Mouse (Mus musculus) cerebellum, adult (tissue): ENCODE results near the gene Hyal1.
A peak's percentile ranks its signal among the peaks of the same experiment; 100 is the strongest.
"Not testable (repeated sequence)": the region's sequence is repeated elsewhere in the genome, so short reads cannot be mapped to it uniquely, and the experiment has no call there.

Experiments used
- ATAC-seq: cut with Nextera tagmentation; 2 replicates; pipeline ENCODE4 v1.9.2; 2017; ENCODE audit warnings: mild to moderate bottlenecking, moderate library complexity, mixed read lengths; ENCODE audit not compliant: insufficient number of reproducible peaks, low FRiP score, low TSS enrichment

Gene Hyal1

GRCm38 (mm10) chr9:107549297-107550074 is 27.2 kb upstream of the Hyal1 start:
- no peak for ATAC-seq

DNA sequence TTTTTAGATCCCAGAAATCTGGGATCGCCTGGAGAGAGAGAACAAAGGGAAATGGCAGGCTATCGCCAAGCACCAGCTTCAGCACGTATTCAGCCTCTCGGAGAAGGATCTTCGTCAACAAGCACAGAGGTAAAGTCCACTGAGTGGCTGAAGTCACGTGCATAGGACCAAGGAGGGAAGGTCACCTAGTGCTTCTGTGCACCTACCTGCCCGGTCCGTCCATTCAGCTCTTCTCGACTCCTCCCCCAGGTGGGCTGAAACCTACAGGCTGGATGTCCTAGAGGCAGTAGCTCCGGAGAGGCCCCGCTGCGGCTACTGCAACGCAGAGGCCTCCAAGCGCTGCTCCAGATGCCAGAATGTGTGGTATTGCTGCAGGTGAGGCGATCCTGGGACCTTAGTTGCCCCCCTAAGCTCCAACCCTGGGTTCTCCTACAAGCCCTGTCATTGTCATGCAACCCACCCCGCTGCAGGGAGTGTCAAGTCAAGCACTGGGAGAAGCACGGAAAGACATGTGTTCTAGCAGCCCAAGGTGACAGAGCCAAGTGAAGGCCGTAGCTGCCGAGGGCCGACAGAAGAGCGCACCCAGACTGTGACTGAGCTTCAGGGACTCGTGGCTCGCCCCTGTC is 26.1 kb upstream of the Hyal1 start:
- no peak for ATAC-seq

DNA sequence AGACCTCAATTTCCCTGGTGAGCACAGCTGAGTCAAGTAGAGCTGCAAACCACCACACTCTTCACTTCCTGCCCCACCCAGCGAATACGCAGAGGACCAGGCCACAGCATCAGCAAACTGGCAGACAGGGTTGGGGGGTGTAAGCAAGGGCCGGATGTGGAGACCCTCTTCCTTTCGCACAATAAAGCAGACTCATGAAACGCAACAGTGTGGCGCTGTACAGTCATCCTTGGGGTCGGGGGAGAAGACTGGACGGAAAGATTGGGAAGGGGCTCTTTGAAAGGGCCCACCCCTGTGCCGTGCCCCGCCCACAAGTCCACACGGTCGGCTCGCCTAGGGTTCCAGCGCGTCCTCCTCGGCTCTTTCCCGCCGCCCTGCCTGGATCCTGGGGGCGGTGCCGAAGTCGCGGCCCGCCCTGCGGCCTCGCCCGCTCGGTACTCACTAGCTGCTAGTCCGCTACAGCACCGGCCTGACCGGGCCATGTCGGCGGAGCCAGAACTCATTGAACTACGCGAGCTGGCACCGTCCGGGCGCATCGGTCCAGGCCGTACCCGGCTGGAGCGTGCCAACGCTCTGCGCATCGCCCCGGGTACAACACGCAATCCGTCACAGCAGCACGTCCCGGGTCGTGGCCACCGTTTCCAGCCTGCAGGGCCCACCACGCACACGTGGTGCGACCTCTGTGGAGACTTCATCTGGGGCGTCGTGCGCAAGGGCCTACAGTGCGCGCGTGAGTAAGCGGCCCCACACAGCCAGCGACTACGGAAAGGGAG is 25.4 kb upstream of the Hyal1 start, which contains the start of gene Rassf1:
Gene Rassf1 (plus strand): TSS at position 439 of the 773 bp plus-strand sequence.
- ATAC-seq: no peak

GRCm38 (mm10) chr9:107551890-107552355 is 24.8 kb upstream of the Hyal1 start:
- ATAC-seq: no peak

GRCm38 (mm10) chr9:107552690-107553393 is 23.9 kb upstream of the Hyal1 start:
- ATAC-seq: no peak

- ATAC-seq: peak; percentile 9; the same call in 1 of the 2 replicates
These were observed 23.0 kb upstream of the Hyal1 start for GRCm38 (mm10) chr9:107553541-107554318.

- peak; percentile 78 for ATAC-seq
These were observed 22.4 kb upstream of the Hyal1 start for GRCm38 (mm10) chr9:107554319-107554825.

DNA sequence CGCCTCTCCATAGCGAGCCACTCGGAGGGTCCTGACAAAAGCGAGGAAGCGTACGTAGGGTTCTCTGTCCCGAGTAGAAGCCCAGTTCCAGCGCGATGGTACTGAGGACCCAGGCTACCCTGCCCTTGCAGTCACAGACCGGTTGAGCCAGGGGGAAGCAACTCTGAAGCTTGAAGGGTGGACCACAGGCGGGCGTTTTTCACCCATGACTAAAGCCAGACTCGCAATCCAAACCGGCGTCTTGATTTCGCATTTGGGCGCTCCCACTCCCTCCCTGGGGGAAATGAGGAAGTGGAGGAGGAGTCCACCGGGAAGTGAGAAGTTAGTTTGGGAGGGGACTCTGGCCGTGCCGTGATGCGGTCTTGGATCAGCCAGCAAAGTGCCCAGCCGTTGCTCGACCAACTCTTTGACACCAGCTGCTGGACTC is 21.7 kb upstream of the Hyal1 start:
- peak; percentile 5; the same call in 1 of the 2 replicates for ATAC-seq

DNA sequence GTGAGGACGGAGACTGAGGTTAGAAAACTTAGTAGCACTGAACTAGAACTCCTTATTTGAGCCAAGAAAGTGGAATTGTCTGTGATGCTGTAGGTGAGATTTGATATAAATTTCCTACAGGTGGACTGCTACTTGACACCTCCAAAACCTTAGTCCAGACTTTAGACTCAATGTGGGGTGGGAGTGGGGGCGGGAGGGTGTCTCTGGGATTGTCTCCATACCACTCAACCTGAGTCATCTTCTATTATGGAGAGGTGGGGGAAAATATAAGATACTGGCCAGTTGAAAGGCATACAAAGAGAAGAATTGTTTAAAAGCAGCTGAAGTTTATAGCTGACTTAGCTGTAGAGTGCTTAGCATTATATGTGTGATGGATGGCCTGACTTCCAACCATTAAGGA is 21.0 kb upstream of the Hyal1 start:
- ATAC-seq: no peak

- ATAC-seq: no peak
These were observed 20.4 kb upstream of the Hyal1 start for GRCm38 (mm10) chr9:107556346-107556745.

- ATAC-seq: peak; percentile 96
These were observed 13.6 kb upstream of the Hyal1 start, which contains the start of gene Tusc2 for GRCm38 (mm10) chr9:107563029-107563581. Gene Tusc2, plus strand, starts transcription at chr9:107563255.

- ATAC-seq: not testable (repeated sequence)
These were observed 11.2 kb upstream of the Hyal1 start for GRCm38 (mm10) chr9:107565556-107565955.

- ATAC-seq: no peak
These were observed 10.6 kb upstream of the Hyal1 start for GRCm38 (mm10) chr9:107566041-107566709.

DNA sequence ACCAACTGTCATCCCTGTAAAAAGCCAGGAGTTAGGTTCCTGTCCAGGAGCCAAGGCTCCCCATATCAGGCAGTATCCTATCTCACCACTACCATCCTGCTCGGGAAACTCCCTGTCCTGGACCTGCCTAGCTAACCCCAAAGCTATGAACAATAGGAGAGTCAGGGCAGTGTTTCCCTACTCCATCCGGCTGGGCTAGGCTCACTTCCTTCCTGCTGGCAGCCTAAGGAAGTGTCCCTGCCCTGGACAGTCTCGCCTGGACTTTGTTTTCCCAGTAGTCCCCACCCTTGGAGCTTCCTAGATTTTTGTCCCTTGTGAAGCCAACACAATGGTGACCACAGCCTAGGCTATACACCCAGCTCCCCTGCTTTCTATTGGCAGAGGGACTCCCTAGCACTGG is 9.9 kb upstream of the Hyal1 start:
- no peak for ATAC-seq

DNA sequence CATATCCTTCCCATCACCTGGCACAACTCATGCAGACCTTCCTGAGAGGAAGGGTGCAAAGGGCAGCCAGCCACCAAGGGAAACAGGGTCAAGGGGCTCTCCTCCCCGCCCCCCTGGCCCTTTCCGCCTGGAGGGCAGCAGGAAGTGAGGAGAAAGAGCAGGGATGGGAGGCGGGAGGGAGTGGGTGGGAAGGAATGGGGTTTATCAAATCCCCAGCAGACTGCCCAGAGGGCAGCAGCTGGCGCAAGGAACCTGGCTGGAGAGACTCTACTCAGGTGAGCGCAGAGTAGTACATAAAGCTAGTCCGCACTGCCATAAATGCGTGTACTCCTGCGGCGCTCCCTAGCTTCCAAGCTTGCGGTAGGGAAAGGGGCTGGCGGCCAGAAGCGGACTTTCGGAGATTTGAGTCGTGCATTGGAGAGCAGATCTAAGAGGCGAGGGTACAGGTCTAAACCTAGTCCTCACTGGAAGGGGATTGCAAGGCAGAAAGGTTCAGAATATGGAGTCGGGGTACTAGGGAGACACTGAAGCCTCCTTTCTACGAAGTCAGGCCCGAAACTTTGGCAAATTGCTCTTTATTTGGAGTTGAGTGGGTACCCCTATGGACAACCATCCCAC is 8.9 kb upstream of the Hyal1 start, which contains the start of gene Hyal2:
Gene Hyal2 (plus strand): TSS at position 244 of the 618 bp plus-strand sequence.
- ATAC-seq: no peak

DNA sequence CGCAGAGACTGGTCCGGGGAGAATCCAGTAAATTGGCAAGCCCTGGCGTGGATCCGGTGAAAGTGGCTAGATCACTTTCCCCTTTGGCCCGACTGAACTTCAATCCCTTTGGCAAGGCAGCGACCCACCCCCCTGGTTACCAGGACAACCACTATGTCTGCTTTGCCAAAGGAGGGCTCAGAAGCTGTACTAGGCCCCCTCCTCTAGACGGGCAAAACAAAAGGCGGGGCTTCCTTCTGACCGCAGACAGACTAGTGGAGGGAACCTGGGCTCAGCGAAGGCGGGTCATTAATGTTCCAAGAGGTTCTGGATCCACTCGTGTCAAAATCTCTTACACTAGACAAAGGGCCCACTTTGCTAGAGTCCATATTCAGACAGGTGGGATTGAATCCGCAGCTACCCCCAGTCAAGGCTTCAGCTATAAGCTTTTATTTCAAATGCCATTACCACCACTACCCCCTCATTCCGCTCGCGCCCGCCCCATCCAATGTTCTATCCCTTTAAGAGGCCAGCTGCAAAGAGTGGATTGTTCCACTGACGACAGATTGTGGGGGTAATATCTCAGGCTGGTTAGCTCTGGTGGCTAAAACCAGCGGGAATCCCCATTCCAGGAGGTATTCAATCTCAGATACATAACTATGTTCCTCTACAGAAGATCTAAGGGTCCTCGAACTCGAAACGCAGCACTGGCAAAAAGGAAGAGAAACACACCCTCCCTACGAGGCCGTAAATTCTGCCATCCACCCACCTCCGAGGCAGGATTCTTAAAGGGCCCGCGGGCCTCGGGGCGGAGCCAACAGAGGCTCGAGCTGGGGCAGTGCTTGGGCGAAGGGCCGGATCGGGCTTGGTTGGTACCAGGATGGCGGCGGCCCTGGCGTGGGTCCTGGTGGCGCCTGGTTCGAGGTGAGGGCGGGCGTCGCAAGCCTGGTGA is 8.1 kb upstream of the Hyal1 start:
- peak; percentile 66; the same call in 1 of the 2 replicates for ATAC-seq

DNA sequence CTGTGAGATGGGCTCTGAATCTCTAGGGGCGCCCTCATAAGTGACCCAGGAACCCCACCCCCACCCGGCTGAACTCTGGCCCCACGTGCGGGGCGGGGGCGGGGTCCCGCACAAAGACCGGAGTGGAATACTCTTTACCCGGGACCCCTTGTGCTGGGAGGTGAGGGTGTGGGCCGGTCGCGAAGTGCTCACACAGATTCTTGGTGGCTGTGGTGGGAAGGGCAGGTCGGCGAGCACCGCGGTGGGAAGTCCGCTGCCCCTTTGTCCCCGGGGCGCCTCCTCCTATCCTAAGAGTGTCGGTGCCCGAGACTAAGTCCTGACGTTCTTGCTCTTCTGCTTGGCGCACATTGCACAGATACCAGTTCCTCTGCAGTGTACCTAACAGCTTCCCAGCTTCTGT is 7.5 kb upstream of the Hyal1 start:
- peak; percentile 8; the same call in 1 of the 2 replicates for ATAC-seq
